Mouse (Mus musculus): ENCODE data around the gene Hacd2. TPM values are rescaled to one million over a fixed set of nuclear protein-coding genes. Genes with fewer than 3 reads are reported as not detected.

Hacd2 gene
- 23.5 TPM for polyA plus RNA-seq (2015; fragmentation: Illumina TruSeq; extraction: RNeasy Lipid Tissue Mini Kit (QIAGEN cat#74804); ENCODE audit: insufficient read depth, low replicate concordance)

GRCm38 (mm10) chr16:35022242-35023137, at the start of gene Hacd2:
Gene Hacd2, plus strand, starts transcription at chr16:35022428.

GRCm38 (mm10) chr16:35154641-35155390, 132.6 kb downstream of the Hacd2 start, which contains the start of gene Adcy5:
Gene Adcy5, plus strand, starts transcription at chr16:35154877.

Other genes starting within 250 kb of the Hacd2 start
- gene Adcy5, start 132.4 kb downstream of the Hacd2 start, polyA plus RNA-seq (2015; fragmentation: Illumina TruSeq; extraction: RNeasy Lipid Tissue Mini Kit (QIAGEN cat#74804); ENCODE audit: insufficient read depth, low replicate concordance), result 2.4 TPM